Mouse (Mus musculus) lung, postnatal 0 days (tissue): ENCODE measurements around the gene Dnajb3.

Experiments used
- CTCF ChIP-seq: IDR thresholded peaks from 2 replicates; pipeline ENCODE4 v1.5.1; 2016; ENCODE audit warnings: antibody characterized with exemption, mild to moderate bottlenecking
- EP300 ChIP-seq: IDR thresholded peaks from 2 replicates; pipeline ENCODE4 v1.6.1; 2016; ENCODE audit warnings: antibody characterized with exemption, mild to moderate bottlenecking, control low read depth

DNA sequence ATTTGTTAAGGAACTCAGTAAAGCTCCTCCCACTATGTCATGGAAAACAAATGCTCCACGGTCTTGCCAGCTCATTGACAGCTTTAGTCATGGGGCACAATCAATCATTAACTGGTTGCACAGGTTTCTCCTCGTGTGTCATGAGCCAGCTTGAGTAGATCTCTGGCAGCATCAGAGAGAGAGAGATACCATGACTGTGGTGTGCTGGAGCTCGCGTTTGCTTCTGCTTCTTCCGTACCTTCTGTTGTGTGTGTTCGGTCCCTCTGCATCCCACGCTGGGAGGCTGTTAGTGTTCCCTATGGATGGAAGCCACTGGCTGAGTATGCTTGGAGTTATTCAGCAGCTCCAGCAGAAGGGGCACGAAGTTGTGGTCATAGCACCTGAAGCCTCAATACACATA lies 6.2 kb upstream of the Dnajb3 start, which contains the start of gene Ugt1a1:
- TF ChIP-seq CTCF (no peak), EP300 (no peak)
